Mouse (Mus musculus) kidney, adult 11 months (tissue): ENCODE measurements around the gene Jak2.

Experiments used
- DNase-seq: peaks from one replicate; pipeline ENCODE4 v3.0.0; 2022

The Jak2 gene

GRCm38 (mm10) chr19:29251191-29251957 is at the start of gene Jak2:
Gene Jak2, plus strand, starts transcription at chr19:29251828.
- peak; percentile 92 for DNase-seq

- DNase-seq: no peak
Measured at GRCm38 (mm10) chr19:29203337-29203736, 48.3 kb upstream of the Jak2 start.

GRCm38 (mm10) chr19:29204583-29204982 is 47.0 kb upstream of the Jak2 start:
- peak; percentile 66 for DNase-seq

- no peak for DNase-seq
Measured at GRCm38 (mm10) chr19:29205267-29205666, 46.4 kb upstream of the Jak2 start.

- no peak for DNase-seq
Measured at GRCm38 (mm10) chr19:29209898-29210297, 41.7 kb upstream of the Jak2 start.

GRCm38 (mm10) chr19:29210319-29210718 is 41.3 kb upstream of the Jak2 start:
- no peak for DNase-seq

GRCm38 (mm10) chr19:29215811-29216509 is 35.7 kb upstream of the Jak2 start:
- peak; percentile 54 for DNase-seq

- no peak for DNase-seq
Measured at GRCm38 (mm10) chr19:29221867-29222266, 29.8 kb upstream of the Jak2 start.

- DNase-seq: no peak
Measured at GRCm38 (mm10) chr19:29224968-29225367, 26.7 kb upstream of the Jak2 start.

- no peak for DNase-seq
Measured at GRCm38 (mm10) chr19:29226996-29227395, 24.6 kb upstream of the Jak2 start.

- no peak for DNase-seq
Measured at GRCm38 (mm10) chr19:29227941-29228590, 23.6 kb upstream of the Jak2 start.

GRCm38 (mm10) chr19:29228989-29229388 is 22.6 kb upstream of the Jak2 start:
- DNase-seq: no peak

GRCm38 (mm10) chr19:29232738-29233137 is 18.9 kb upstream of the Jak2 start:
- DNase-seq: no peak

- DNase-seq: no peak
Measured at GRCm38 (mm10) chr19:29236658-29237385, 14.8 kb upstream of the Jak2 start.

- no peak for DNase-seq
Measured at GRCm38 (mm10) chr19:29238171-29238570, 13.5 kb upstream of the Jak2 start.

- no peak for DNase-seq
Measured at GRCm38 (mm10) chr19:29239513-29240235, 12.0 kb upstream of the Jak2 start.

- no peak for DNase-seq
Measured at GRCm38 (mm10) chr19:29240676-29241075, 11.0 kb upstream of the Jak2 start.

GRCm38 (mm10) chr19:29241581-29241980 is 10.0 kb upstream of the Jak2 start:
- DNase-seq: no peak

- DNase-seq: no peak
Measured at GRCm38 (mm10) chr19:29249933-29250332, 1.7 kb upstream of the Jak2 start.

- no peak for DNase-seq
Measured at GRCm38 (mm10) chr19:29251958-29252801, 552 bp downstream of the Jak2 start.

- DNase-seq: no peak
Measured at GRCm38 (mm10) chr19:29252831-29253545, 1.4 kb downstream of the Jak2 start.
